Mouse (Mus musculus) heart, adult 2 months (tissue): ENCODE measurements around the gene Tceal5.
"Not testable (repeated sequence)": the region's sequence is repeated elsewhere in the genome, so short reads cannot be mapped to it uniquely, and the experiment has no call there.

Source experiments
- CTCF ChIP-seq: fragments of 200-600 bp; IDR thresholded peaks from 2 replicates; pipeline ENCODE4 v1.8.1; 2022; ENCODE audit warnings: antibody characterized with exemption, mild to moderate bottlenecking, moderate library complexity
- EP300 ChIP-seq: fragments of 200-500 bp; IDR thresholded peaks from 2 replicates; pipeline ENCODE4 v1.6.1; 2011; ENCODE audit warnings: low read depth, low read length, control low read depth; ENCODE audit not compliant: insufficient read depth

DNA sequence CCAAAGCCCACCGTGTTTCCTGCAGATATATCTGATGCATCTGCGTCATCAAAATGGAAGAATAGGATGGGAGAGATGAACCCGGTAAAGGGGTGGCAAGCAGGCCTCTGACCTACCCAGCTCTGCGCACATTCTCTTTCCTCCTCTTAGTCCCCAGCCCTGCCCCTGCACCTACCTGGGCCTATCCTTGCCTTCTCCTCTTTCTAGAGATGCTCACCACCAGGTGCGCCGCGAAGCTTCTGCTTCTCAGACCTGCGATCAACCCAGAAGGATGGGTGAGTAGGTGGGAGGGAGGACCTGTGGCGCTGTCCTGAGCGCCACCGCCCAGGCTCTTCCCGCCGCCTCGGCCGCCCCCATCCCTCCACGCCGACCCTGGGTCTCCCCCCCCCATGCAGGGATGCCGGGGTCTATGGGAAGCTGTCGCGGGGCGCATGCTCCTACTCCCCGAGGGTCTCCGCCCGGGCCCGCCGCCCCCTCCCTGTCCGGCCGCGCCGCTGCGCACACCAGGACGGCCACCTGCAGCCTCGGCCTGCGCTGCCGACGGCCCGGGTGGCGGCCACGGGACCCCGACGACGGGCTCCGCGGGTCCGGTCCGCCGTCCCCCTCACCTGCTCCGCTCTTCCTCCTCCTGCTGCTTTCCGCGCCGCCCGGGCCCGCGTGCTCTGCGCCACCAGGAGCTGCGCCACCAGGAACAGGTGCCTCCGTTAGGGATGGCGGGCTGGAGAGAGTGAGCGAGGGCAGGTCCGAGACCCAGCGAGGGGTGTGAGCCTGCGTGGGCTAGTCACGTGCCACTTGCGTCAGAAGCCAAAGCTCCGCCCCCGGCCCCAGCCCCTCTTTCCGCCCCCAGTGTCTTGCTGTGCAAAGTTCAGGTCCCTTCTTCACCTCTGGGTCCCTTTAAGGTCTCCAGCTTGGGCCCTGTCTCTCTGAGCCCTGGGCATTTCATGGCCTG lies 11.3 kb upstream of the Tceal5 start, which contains the start of the genes Tceal7 and Bex1:
- TF ChIP-seq EP300, CTCF: not testable (repeated sequence)
